Mouse (Mus musculus): Measurements from ENCODE around the gene Ccdc180.

- TF ChIP-seq CTCF (IDR thresholded peaks at IDR 0.05) (no peak), POLR2A (IDR thresholded peaks at IDR 0.05; ENCODE audit: insufficient read depth, low read depth, low read length) (no peak)
These were observed 66.6 kb downstream of the Ccdc180 start for GRCm38 (mm10) chr4:45956706-45957105.
